Mouse (Mus musculus) hindbrain, embryonic 16.5 days (tissue): ENCODE data around the gene Cacna2d3. TPM values are rescaled to one million over a fixed set of nuclear protein-coding genes. Genes with fewer than 3 reads are reported as not detected.

ENCODE experiments used
- ATAC-seq: fragments of 200-750 bp; cut with Nextera tagmentation; 2 replicates; pipeline ENCODE4 v1.8.0; 2017; ENCODE audit warnings: moderate TSS enrichment, moderate library complexity
- H3K27ac ChIP-seq: fragments of 300-500 bp; sonication (generic); 2 replicates; pipeline ENCODE4 v1.5.1; 2014; ENCODE audit warnings: low read depth, mild to moderate bottlenecking, control low read depth, low read length, moderate library complexity
- H3K27me3 ChIP-seq: fragments of 300-500 bp; sonication (generic); replicated peaks from 2 replicates; pipeline ENCODE4 v1.6.1; 2014; ENCODE audit warnings: low read length; ENCODE audit not compliant: control insufficient read depth, insufficient read depth
- H3K36me3 ChIP-seq: fragments of 300-500 bp; sonication (generic); 2 replicates; pipeline ENCODE4 v1.6.1; 2014; ENCODE audit warnings: mild to moderate bottlenecking, low read length, moderate library complexity, mixed read lengths; ENCODE audit not compliant: control insufficient read depth, insufficient read depth
- H3K4me1 ChIP-seq: fragments of 300-500 bp; sonication (generic); 2 replicates; pipeline ENCODE4 v1.6.1; 2014; ENCODE audit warnings: low read depth, low read length; ENCODE audit not compliant: control insufficient read depth, insufficient read depth
- H3K4me2 ChIP-seq: fragments of 300-500 bp; sonication (generic); 2 replicates; pipeline ENCODE4 v1.6.1; 2014; ENCODE audit warnings: mild to moderate bottlenecking, low read length, control low read depth, moderate library complexity
- H3K4me3 ChIP-seq: fragments of 300-500 bp; sonication (generic); 2 replicates; pipeline ENCODE4 v1.5.1; 2014; ENCODE audit warnings: mild to moderate bottlenecking, low read length, control low read depth, moderate library complexity
- H3K9ac ChIP-seq: fragments of 300-500 bp; sonication (generic); 2 replicates; pipeline ENCODE4 v1.6.1; 2014; ENCODE audit warnings: low read depth, mild to moderate bottlenecking, control low read depth, low read length, moderate library complexity
- H3K9me3 ChIP-seq: fragments of 300-500 bp; sonication (generic); 2 replicates; pipeline ENCODE4 v1.6.1; 2014; ENCODE audit warnings: mild to moderate bottlenecking, low read length, moderate library complexity; ENCODE audit not compliant: control insufficient read depth
- WGBS: fragments of 180-500 bp; shearing (Covaris S2); extraction: QIAGEN DNeasy Blood & Tissue Kit; methylation state at CpG from one replicate; pipeline ENCODE4 v1.1.7; 2014; 5-methylcytosine and 5-hydroxymethylcytosine counted together
- polyA plus RNA-seq: library from polyadenylated mRNA; unstranded; fragments of >200 nt; fragmentation: Nextera tagmentation; extraction: Ambion mirVana; gene quantifications from 2 replicates; pipeline ENCODE4 v1.2.1, GENCODE M21; 2015

Gene Cacna2d3
- 32.8 and 43.8 TPM in 2 replicates for polyA plus RNA-seq

DNA sequence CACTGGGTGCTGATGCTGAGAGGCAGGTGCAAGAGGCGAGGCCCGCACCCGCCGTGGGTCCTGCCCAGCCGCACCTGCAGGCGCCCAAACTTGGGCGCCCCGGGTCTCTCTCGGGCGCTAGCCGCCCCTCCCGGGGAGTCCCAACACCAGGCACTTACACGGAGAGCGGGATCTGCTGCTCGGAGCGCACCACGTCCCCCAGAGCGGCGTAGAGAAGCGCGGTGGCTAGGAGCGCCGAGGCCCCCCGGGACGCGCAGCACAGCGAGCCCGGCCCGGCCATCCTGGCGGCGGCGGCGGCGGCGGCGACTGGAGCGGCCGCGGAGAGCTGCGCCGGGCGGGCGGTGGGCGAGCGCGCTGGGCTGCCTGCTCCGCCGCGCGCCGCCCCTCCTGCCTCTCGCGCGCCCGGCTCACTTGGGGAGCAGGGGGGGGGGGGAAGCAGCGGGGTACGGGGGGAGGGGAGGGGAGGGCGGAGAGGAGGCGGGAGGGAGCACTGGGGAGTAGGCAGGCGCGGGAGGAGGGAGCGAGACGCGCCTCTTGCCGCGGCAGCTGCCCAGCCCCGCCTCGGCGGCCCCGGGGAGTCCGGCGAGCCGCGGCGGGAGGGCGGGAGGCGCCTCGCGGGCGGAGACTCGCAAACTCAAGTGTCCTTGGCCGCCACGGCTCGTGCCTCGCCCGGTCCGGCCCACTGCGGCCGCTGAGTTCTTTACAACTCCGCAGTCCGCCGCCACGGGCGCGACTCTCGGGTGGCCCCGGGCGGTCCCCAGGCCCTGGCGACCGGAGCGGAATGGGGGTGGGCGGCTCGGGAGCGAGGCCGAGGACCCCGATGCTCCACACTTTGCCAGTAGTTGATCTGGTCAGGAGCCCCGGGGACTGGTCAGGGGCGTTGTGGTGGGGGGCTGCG, at the start of gene Cacna2d3:
TSS of gene Cacna2d3 (minus strand) at position 377 of the 898 bp plus-strand sequence.
- Histone ChIP-seq H3K27me3 (peaks cover 2% of the 10 kb centered on the region; the same call in 1 of the 2 replicates), H3K36me3 (no peaks in the 10 kb centered on the region), H3K9ac (peak within 1 kb of the TSS; percentile 81), H3K4me1 (peaks cover 18% of the 10 kb centered on the region), H3K4me2 (peak within 1 kb of the TSS; percentile 99), H3K27ac (peak within 1 kb of the TSS; percentile 87), H3K9me3 (no peaks in the 10 kb centered on the region), H3K4me3 (peak within 1 kb of the TSS; percentile 77)
- ATAC-seq, result peak; percentile 80
- whole genome bisulfite sequencing, result under 1% methylated on average over 43 of the region's 109 CpGs

GRCm38 (mm10) chr14:29769486-29769885, 47.8 kb upstream of the Cacna2d3 start:
- H3K9me3 ChIP-seq, result 0 out of 2 replicates have a peak, but pooled peaks cover 2% of the 10 kb centered on the region
- WGBS, result 83% methylated on average over 4 of the region's 4 CpGs
- H3K27me3 ChIP-seq, result no peaks in the 10 kb centered on the region
- H3K36me3 ChIP-seq, result no peaks in the 10 kb centered on the region
- no peak overlapping the region for H3K9ac ChIP-seq
- no peak overlapping the region for H3K4me3 ChIP-seq
- H3K4me2 ChIP-seq, result no peak overlapping the region
- no peaks in the 10 kb centered on the region for H3K4me1 ChIP-seq
- no peak for ATAC-seq
- H3K27ac ChIP-seq, result no peak overlapping the region

DNA sequence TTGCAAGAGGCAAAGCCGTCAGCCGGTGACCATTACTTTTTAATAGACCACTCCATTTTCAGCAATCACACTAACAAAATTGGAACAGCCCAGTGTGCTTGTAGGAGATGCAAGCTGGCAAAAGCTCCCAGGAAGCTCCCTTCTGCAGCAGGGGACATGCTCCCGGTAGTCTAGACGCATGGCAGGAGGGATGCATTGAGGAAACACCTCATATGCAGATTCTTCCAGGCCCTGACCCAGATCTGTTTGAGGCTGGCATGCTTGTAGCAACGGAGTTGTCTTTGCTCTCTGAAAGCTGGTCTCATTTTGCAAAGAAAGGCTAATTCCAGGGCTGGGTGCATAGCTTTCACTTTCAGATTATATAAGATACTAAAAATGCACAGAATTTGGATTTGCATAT, 31.2 kb upstream of the Cacna2d3 start:
- Histone ChIP-seq H3K27me3 (no peaks in the 10 kb centered on the region), H3K4me2 (no peak overlapping the region), H3K27ac (no peak overlapping the region), H3K9ac (no peak overlapping the region), H3K36me3 (no peaks in the 10 kb centered on the region), H3K9me3 (no peaks in the 10 kb centered on the region), H3K4me1 (no peaks in the 10 kb centered on the region), H3K4me3 (no peak overlapping the region)
- ATAC-seq, result no peak
- WGBS, result 71% methylated on average over 5 of the region's 5 CpGs

DNA sequence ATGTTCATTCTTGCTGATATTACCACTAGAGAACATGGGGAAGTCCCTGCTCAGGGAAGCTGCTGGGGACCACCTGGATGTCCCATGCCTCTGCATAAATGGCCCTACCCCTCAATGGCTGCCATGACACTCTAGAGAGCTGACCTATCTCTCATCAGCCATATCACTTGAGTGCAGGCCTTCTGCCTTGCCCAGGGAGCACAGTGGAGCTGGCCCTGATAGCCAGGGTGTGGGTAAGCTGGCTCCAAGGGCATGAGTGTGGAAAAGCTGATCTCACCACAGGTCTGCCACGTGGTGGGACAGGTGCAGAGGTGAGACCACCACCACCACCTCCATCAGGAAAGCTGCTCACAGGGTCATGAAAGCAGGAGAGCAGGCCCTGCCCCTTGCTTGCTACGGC, 17.1 kb upstream of the Cacna2d3 start:
- no peaks in the 10 kb centered on the region; the same call in 1 of the 2 replicates for H3K9me3 ChIP-seq
- ATAC-seq, result no peak
- H3K27me3 ChIP-seq, result no peaks in the 10 kb centered on the region
- H3K36me3 ChIP-seq, result no peaks in the 10 kb centered on the region
- WGBS, result 85% methylated on average over 2 of the region's 2 CpGs
- no peak overlapping the region for H3K27ac ChIP-seq
- H3K9ac ChIP-seq, result no peak overlapping the region
- H3K4me3 ChIP-seq, result no peak overlapping the region
- H3K4me1 ChIP-seq, result no peaks in the 10 kb centered on the region
- H3K4me2 ChIP-seq, result no peak overlapping the region

- Histone ChIP-seq H3K9ac (no peak overlapping the region), H3K4me1 (no peaks in the 10 kb centered on the region), H3K27me3 (0 out of 2 replicates have a peak, but pooled peaks cover 2% of the 10 kb centered on the region), H3K4me2 (no peak overlapping the region), H3K4me3 (no peak overlapping the region), H3K9me3 (no peaks in the 10 kb centered on the region; the same call in 1 of the 2 replicates), H3K36me3 (no peaks in the 10 kb centered on the region), H3K27ac (no peak overlapping the region)
- no peak for ATAC-seq
- 85% methylated on average over 4 of the region's 4 CpGs for WGBS
Measured at GRCm38 (mm10) chr14:29730256-29730655, 8.6 kb upstream of the Cacna2d3 start.

- H3K27ac ChIP-seq, result no peak overlapping the region
- 72% methylated on average over 4 of the region's 4 CpGs for WGBS
- H3K27me3 ChIP-seq, result 0 out of 2 replicates have a peak, but pooled peaks cover 2% of the 10 kb centered on the region
Measured at GRCm38 (mm10) chr14:29729009-29729408, 7.3 kb upstream of the Cacna2d3 start.

GRCm38 (mm10) chr14:29727596-29727995, 5.9 kb upstream of the Cacna2d3 start:
- Histone ChIP-seq H3K9ac (no peak overlapping the region), H3K27ac (no peak overlapping the region), H3K27me3 (0 out of 2 replicates have a peak, but pooled peaks cover 2% of the 10 kb centered on the region), H3K36me3 (no peaks in the 10 kb centered on the region), H3K4me1 (peaks cover 5% of the 10 kb centered on the region), H3K4me2 (no peak overlapping the region), H3K9me3 (no peaks in the 10 kb centered on the region), H3K4me3 (no peak overlapping the region)
- no peak for ATAC-seq
- 59% methylated on average over 9 of the region's 9 CpGs for WGBS

More at GRCm38 (mm10) chr14:29729009-29729408, 7.3 kb upstream of the Cacna2d3 start:
- Histone ChIP-seq H3K4me1 (no peaks in the 10 kb centered on the region), H3K36me3 (no peaks in the 10 kb centered on the region), H3K4me2 (no peak overlapping the region), H3K9ac (no peak overlapping the region), H3K9me3 (no peaks in the 10 kb centered on the region), H3K4me3 (no peak overlapping the region)
- ATAC-seq, result no peak

DNA sequence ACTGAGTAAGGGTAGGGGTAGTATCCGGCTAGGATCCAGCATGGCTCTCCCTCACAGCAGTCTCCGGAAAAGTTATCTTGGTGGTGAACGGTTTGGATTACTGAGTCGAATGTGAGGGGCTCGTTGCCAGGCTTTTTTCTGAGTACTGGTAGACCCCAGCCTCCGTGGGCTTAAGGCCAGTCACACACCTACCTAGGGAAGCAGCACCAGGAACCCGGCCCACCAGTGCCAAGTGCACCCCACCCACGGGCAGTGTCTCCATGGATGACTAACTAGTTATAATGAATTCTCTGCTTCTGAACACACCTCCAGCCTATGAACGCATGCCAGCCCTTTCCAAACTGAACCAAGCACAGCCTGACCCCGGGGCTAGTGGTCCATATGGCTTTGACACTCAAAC, 1.6 kb upstream of the Cacna2d3 start:
- H3K9me3 ChIP-seq, result no peaks in the 10 kb centered on the region
- peaks cover 18% of the 10 kb centered on the region for H3K4me1 ChIP-seq
- no peaks in the 10 kb centered on the region for H3K36me3 ChIP-seq
- H3K4me3 ChIP-seq, result peak overlapping the region; percentile 77
- H3K27me3 ChIP-seq, result peaks cover 2% of the 10 kb centered on the region; the same call in 1 of the 2 replicates
- peak overlapping the region; percentile 99 for H3K4me2 ChIP-seq
- 7% methylated on average over 10 of the region's 10 CpGs for WGBS
- peak; percentile 5; the same call in 1 of the 2 replicates for ATAC-seq
- H3K9ac ChIP-seq, result peak overlapping the region; percentile 81; the same call in 1 of the 2 replicates
- no peak overlapping the region for H3K27ac ChIP-seq
